Mouse (Mus musculus): ENCODE measurements at regions not wholly inside any gene's neighbourhood (a gene's known extent, or its start where the extent isn't known, plus 50 kb on each side); places are given as distances from the start of the nearest gene placed in this dataset.
"Not testable (repeated sequence)": the region's sequence is repeated elsewhere in the genome, so short reads cannot be mapped to it uniquely, and the experiment has no call there.

DNA sequence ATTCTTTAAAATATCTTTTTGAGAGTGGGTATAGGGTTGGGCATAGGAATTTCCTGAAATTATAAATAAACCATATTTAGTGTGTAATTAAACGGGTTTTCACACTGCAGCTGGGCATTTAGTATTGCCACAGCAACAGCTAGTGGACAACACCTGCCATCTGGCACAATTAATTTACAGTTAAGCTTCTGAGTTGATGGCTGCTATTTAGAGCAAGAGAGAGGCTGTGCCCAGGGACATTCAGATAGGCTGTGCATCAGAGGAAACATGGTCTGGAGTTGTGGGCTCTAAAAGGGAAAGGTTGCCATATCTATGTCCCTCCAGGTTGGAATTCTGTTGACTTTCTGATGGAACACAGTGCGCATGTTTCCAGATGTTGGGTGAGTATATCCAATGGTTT is 227.1 kb downstream of the Pth2r start:
- no peak for DNase-seq

DNA sequence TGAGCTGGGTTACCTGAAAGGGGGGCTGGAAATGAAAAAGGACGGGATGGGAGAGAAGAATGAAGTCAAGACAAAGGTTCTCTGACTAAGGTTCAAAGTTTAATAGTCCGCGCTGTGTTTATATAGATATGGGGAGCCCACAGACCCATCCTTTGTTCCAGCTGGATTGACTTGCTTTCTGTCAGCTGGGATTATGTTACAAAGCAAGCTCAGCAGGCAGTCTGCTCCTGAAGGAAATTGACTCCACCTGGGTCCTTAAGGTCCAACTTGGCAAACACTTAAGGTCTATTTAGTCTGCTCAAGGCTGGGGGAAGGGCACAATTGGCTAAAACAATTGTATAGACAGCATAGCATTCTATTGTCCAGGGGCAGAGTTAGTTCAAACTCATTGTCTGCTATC is 253.8 kb downstream of the Pth2r start:
- DNase-seq, result no peak

DNA sequence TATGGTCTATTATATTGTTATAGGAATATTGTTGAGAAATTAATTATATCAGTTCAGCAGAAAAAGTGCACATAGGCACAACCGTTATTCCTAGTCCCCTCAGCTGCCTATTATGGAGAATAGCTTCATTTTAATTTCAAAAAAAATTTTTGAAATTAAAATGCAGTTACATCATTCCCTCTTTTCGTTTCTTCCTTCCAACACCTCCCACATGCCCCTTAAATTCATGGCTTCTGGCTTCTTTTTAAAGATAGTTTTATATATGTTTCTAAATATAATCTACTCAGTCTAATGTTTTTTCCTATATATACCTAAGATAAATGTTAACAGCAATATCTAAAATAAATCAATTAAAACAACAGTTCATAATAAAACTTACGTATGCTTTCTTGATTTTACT is 256.7 kb downstream of the Pth2r start:
- no peak for DNase-seq

DNA sequence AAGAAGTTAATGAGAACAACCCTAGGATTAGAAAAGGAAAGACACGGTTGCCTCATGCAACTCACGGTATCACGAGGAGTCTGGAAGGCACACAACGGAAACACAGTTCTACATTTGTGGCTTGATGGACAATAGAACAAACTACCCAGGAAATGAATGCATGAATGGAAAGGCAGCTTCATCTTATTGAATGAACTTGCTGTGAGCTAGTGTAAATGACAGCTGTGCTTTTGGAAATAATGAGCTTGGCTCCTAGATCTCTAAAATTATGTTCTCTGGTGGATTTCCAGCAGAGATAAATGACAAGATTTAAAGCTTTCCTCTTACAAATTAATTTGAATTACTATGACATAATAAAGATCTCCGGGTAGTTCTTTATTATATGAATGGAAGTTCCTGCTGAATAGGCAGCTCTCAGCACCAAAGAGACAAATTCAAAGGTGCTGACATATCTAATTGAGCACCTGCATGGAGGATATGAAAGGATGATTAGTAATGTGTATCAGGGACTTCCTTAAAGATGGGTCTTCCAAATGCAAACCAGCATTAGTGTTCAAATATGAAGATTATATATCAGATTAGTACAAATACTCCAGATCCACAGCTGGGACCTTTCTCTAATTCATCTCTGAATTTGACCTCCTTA is 262.5 kb downstream of the Pth2r start:
- DNase-seq, result no peak

DNA sequence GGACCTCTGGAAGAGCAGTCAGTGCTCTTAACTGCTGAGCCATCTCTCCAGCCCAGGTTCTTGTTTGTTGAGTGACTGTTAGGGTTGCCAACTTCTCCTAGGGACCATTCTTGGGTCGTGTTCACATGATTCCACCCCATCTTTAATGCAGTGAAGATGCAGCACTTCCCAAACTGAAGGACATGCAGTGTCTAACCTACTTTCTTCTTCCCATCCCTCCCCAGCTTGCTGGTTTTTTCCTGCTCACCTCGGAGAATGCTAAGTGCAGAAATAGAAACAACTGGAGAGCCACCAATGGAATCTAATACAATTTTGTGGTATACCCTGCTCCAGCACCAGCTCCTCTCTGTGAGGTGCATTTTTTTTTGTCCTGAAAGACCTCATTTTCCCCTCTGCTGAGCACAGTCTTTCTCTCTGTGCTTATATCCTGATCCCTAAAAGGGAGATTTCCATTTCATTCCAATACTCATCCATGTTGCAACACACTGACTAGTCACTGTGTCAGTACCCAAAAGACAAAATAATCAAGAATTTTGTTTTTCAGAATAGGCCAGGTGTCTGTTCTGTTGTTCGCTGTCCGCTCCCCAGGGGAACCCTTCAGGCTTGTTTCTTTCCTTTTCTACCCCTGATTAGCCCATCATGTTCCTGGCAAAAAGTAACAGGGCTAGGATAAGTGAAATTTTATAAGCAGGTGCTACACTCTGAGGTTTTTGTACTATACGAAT is 263.6 kb downstream of the Pth2r start:
- DNase-seq, result no peak

DNA sequence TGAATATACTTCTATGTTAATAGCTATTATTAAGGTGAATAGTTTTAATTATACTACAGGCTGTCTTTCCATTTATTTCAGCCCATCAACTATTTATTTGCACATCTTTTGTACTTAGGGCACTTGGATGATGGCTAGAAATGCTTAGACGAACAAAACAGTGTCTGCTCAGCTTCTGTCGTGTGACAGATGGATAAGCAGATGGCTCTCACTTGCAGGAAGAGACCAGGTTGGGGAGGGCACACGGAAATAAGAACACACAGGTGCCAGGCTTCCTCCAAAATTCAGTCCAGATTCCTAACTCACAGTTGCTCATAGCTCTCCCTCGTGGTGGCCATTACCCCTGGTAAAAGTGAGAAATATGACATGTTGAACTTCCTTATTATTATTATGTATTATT is 267.0 kb downstream of the Pth2r start:
- DNase-seq, result no peak

DNA sequence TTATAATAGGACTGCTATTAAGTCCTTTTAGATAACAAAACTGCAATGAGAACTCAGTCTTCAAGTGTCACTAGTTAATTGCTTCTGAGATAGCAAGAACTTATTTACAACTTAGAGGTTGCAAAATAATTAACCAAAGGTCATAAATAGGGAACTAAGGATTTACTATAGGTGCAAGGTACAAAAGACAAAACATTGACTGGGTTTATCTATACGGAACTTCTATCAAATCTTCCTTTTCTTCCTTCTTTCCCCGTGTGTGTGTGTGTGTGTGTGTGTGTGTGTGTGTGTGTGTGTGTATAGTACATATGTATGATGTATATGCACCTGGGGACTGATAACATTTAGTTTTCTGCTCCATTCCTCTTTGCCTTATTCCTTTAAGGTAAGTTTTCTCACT is 305.5 kb downstream of the Pth2r start:
- DNase-seq, result no peak

DNA sequence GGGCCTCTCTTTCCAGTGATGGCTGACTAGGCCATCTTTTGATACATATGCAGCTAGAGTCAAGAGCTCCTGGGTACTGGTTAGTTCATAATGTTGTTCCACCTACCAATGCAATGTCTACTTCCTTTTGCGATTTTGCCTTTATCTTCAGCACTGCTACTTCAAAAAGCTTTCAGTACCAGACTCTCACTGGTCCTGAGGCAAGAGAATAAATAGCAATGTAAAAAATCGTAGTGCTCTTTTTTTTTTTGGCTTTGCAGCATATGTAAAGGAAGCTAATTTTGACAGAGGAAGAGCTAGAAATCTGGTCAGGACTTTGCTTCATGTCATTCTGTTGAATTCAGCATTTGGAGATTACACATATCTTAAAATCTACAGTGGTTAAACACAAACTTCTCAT is 291.0 kb upstream of the Crygf start:
- no peak for DNase-seq

DNA sequence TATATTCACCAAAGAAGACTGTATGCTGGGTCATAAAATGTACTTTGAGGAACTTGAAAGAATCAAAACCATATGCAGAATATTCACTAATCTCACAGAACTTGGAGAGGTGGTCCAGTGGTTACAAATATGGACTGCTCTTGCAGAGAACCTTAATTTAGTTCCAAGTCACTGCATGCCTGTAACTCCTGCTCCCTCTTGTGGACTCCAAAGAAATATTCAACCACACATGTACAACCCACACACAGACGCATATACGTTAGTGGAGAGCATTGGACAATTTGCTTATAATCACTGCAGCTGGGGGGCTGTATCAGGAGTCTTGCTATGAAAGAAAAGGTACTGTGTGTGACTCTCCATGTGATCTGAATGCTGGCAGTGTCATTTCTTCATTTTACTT is 271.9 kb upstream of the Crygf start:
- DNase-seq, result no peak

DNA sequence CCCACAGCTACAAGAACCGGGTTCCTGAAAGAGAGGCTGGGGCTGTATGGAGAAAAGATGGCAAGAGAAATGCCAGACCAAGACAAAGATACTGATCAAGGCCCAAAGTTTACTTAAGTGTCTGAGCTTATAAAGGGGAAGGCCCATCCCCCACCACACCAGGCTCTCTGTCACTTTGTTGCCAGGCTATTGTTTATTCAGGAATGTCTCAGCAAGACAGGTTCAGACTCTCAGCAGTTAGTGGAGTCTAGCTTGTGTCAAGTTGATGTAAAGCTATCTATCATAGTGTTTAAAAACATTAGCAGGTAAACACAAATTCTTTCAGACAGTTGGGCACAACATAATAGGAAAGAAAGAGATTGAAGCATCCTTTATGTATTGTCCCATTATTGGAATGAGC is 244.4 kb upstream of the Crygf start:
- DNase-seq, result no peak

DNA sequence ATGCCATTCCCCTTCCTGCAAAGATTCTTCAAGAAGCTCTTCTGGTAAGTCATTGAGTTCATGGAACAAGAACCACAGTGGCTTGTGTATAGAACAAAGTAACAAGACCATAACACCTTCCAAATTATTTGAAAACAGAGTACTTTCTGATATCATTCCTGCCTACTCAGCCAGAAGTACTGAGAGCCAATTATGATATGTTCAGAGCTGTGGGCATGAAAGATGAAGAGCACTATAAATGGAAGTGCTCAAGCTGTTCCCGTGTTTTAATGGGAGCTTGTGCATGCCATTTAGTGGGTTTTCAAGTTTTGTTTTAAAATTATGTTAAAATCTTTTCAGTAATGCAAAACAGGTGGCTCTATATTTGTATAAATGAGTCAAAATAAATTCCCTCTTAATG is 239.0 kb upstream of the Crygf start:
- no peak for DNase-seq

DNA sequence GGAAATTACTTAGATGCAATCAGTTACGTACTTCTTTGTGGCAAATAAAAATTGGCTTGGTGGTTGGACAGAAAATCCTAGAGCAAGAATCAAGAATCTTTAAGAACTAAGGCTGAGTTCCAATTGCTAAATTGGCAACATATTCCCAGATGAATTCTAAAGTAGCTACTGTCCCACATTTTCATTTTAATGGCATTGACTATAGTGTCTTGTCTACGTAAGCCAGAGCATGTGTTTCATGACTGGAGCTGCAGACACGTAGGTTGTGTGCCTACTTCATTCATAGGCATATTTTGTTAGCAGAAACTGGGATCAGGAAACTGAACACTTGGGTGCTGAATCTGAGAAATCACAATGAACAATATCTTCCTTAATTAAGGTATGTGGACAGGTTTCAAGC is 196.1 kb upstream of the Crygf start:
- no peak for DNase-seq

DNA sequence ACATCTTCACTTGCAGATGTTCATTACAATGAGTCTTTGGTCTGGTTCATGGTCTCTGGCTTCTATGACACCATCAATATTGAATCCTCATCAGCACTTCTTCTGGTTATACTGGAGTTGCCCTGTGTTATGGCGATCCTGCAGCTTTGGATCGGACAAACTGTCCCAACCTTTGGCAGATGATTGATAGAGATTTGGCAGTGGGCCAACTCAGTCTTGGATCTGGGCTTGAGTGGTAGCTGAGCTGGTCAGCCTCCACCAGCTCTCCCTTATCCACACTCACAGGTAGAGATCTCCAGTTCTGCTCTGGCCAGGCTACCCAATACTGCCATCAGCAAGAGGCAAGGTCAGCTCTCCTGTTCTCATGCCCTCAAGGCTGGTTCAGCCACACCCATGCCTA is 168.4 kb upstream of the Crygf start:
- DNase-seq, result no peak

DNA sequence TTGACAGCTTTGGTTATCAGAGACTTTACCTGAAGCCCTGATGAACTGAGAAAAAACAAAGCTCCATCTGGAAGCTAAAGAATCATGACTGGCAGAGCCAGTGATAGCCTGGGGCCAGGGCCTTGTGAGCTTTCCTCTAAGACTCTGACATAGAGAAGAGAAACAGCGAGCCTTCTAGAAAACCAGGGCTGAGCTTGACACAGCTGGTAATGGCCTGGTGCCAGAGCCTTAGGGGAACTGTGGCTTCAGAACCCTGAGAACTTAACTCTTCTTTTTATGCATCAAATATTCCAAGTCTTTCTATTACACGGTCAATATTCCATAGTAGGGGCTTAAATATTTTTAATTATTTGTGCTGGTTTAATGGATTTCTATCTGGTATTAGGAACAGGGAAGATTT is 165.2 kb upstream of the Crygf start:
- DNase-seq, result peak; percentile 3

DNA sequence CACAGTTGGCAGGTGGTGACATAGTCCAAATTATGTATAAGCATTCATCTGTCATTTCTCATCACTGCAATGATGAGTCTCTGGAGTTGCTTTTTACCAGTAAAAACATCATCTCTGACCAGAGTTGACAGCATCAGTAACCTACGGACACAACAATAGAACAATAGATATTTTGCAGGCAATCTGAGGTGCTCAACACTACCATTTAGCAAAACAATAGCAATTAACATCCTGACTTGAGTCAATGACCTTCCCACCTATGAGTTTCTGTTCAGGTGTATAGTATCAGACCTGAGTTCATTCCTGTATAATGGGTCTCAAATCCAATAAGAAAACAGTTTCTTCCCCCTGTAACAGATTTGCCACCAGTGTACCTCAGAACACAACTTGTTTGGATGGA is 126.1 kb upstream of the Crygf start:
- DNase-seq, result no peak

DNA sequence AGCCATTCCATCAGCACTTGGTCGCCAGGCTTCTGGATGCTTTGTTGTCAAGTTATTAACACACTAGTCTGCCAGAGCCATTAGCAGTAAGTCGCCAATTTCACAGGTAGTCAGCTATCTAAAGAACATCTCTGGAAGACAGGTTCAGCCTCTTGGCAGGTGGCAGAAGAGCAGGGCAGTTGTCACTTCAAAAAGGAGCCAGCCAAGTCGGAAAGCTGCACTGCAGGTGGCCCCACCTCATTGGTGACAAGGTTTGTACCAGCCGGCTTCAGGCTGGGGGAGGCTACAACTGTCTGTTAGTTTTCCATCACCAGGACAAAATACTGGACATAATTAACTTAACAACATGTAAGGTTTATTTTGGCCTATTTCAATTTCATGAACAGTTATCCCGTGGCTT is 105.5 kb upstream of the Crygf start:
- DNase-seq, result no peak

DNA sequence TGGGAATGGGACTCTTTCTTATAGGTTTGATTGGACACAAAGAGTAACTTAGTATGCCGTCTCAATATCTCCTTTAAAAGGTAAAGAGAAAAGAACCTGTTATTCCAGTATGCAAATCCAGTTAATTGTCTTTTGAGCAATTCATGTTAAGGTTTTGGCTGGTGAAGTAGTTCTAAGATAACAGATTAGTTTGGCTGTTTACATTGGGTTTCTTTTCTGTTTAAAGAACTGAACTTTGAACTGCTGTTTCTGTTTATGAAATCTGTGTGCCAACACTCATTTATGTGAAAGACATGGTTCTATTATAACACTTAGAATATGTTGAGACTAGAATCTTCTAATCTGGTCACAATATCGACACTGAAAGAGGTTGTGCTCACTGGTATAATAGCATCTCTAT is 85.2 kb upstream of the Crygf start:
- no peak for DNase-seq

DNA sequence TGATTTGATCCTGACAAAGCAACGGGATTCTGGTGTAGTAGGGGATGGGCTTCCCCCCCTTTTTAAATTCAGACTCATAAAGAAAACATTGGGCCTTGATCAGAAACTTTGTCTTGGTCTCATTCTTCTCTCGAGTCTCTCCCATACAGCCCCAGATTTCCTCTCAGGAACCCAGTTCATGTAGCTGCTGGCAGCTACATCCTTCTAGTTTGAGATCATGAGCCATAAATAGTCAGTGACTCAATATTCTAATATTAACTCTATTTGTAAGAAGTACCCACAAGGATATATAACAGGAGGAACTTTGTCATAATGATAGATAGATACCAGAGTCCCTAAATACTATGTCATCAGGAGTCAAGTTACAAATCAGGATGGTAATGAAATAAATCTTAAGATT is 79.3 kb upstream of the Crygf start:
- no peak for DNase-seq

DNA sequence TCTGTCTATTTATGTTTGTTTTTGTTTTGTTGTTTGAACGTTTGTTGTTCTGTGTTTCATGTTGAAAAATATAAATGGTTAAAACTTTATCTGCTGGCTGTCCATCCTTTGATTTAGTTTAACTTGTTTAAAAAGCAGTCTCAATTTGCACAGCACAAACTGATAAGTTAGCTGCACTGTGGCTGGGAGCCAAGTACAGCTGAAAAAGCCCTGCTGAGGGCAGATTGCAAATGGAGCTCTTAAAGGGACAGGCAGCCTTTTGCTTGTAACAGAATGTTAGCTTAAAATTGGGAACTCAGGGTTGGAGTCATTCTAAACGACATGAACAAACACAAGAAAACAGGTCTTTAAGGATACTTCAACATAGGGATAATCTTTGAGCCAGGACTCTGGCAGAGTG is 52.6 kb upstream of the Crygf start:
- not testable (repeated sequence) for DNase-seq
